Mouse (Mus musculus) mature B cell (primary cell): Measurements from ENCODE around the gene Tmem169.

Source experiments
- in situ Hi-C: fragments of 300-500 bp; cut with MboI; formaldehyde crosslinking; loops from 2 replicates; pipeline ENCODE4 v1.14.3; 2019

Tmem169 gene

DNA sequence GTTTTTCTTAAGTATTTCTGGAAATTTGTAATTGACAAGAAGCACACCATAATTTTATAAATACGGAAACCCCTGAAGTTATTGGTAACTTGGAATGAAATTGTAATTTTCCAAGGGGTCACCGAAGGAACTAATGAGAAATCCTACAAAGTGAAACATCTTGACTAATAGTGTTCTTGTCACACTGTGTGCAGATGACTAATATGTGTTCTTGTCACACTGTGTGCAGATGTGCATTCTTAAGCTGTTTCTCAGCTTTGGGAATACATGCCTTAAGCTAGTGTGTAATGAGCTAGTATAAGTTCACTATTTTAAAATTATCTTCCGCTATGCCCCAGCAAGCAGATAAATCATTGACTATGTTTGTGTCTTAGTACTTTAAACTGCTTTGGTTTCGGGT, 39.1 kb downstream of the Tmem169 start:
- in situ Hi-C loops, result no loop called here

DNA sequence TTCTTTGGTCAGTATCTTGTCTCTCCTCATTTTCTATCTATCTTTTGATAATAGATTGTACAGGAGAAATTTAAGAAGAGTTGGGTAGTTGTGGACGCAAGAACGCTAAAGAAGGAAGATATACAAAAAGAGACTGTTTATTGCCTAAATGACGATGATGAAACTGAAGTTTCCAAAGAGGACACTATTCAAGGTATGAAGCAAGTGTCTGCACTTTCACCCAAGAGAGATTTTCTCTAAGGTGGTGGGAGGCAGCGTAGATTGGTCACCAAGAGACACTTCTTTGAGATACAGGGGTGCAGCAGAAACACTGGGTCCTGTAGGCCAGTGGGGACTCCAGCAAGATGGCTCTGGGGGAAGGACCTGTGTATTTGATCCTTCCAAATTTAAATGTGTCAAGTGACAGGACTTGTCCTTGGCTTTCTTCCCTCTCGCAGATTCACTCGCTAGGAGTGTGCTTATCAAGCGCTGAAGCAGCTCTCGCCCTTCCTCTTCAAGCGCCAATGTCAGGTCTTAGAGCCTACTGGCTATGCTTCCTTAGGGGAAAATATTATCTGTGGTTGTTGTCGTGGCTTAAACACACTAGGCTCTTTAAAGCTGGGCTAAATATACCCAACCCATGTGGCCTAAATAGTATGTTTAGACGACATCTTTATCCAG, 42.1 kb downstream of the Tmem169 start:
- in situ Hi-C loops, result no loop called here

DNA sequence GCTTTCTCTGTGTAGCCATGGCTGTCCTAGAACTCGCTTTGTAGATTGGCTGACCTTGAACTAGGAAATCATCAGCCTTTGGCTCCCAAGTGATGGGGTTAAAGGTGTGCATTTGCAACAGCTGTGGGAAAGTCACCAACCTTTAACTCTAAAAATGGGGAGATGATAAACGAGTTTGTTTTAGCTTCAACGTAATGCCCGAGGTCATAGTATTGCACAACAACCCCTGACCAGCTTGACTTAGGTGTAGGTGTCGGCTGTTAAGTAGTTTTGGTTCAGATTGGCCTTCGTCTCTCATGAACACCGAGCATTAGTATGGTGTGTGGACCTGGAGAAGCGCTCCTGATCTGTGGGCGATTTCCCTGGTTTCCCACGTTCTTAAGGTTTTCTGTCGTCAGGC, 50.6 kb downstream of the Tmem169 start:
- in situ Hi-C loops, result no loop called here

DNA sequence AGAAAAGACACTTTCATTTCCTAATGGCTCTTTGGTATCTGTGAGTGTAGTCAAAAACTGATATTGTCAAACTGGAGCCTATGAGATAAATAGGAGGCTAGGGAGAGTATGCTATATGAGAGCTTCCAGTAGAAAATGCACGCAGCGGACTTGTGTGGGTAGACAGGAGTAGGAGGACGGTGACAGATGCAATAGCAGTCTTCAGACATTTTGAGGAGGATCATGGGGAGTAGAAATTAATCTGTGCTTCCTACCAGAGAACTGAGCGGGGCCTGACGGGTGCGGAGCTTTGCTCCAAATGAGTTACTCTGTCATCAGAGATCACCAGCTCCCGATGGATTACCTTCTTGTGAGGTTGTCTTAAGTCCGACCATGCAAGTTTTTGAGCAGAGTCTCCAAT, 52.6 kb downstream of the Tmem169 start:
- in situ Hi-C loops, result no loop called here

DNA sequence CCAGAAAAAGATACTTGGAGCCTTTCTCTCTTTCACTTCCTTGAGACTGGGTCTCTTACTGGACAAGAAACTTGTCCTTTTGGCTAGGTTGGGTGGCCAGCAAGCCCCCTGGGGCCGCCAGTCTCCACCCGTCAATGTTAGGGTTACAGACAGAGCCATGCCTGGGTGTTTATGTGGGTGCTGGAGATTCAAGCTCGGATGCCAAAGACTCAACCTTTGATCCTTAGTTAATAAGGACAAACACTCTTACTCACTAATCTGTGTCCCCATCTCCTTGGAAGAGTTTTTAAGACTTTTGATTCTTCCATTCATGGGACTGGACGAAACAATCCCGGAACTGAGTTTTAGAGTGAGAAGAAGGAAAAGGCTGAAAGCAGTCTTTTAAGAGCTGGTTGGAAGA, 54.2 kb downstream of the Tmem169 start:
- in situ Hi-C loops, result no loop called here

DNA sequence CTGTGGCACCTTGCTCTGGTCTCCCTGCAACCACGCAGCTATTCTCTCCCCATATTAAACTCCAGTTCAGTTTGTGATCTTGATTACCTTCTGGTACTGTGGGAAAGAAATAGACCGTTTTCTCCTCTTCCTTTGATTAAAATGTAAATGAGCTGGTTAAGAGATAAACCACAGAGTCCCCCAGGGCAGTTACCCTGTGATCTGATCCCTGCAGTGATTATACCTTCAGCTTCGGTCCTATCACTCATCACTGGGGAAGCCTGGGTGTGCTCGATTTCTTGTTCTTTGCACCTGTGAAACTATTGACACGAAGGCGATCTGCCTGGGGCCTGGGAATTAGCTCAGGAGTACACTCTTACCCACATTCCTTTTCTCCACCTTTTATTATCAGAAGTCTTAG, 63.7 kb downstream of the Tmem169 start:
- in situ Hi-C loops, result no loop called here
